Mouse (Mus musculus): ENCODE measurements around the gene Unc5b.

DNA sequence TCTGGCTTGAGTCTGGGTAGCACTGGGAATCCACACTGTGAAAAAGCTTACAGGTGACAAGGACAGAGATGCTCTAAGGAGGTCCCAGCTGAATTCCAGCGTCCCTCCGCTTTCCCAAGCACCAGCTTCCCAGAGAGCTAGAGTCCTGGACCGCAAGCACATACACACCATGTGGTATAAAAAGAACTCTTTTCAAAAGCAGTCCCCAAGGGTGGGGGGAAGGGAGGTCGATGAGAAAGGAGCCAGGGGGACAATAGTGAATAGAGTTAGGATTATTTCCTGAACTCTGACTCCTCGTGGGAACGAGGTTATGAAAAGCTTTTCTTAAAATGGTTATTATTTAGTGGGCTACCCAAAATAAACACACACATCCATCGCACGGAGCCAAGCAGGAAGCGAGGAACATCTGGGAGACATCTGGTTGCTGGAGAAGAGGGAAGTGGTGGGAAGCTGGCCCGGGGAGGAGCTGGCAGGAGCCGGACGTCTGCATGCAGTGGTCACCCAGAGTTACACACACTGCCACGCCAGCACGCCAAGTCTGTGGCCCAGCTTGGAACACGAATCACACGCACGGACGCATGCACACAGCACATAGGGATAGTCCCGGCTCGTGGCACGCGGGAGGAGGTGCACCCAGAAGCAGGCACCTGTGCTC lies 23.7 kb downstream of the Unc5b start:
- TF ChIP-seq GATA1 (IDR thresholded peaks at IDR 0.05; ENCODE audit: low read length) (no peak), TAL1 (IDR thresholded peaks at IDR 0.05; ENCODE audit: low read length) (no peak)

Data from erythroblast, embryonic 14.5 days (primary cell).